Mouse (Mus musculus): Measurements from ENCODE around the gene H2al3. TPM values are rescaled to one million over a fixed set of nuclear protein-coding genes. Genes with fewer than 3 reads are reported as not detected.

The H2al3 gene
- polyA plus RNA-seq (2014; fragmentation: Illumina TruSeq; extraction: RNeasy Lipid Tissue Mini Kit (QIAGEN cat#74804); ENCODE audit: low replicate concordance): not detected

GRCm38 (mm10) chrX:9849403-9849802, at the start of gene H2al3:
Gene H2al3, plus strand, starts transcription at chrX:9849703.

DNA sequence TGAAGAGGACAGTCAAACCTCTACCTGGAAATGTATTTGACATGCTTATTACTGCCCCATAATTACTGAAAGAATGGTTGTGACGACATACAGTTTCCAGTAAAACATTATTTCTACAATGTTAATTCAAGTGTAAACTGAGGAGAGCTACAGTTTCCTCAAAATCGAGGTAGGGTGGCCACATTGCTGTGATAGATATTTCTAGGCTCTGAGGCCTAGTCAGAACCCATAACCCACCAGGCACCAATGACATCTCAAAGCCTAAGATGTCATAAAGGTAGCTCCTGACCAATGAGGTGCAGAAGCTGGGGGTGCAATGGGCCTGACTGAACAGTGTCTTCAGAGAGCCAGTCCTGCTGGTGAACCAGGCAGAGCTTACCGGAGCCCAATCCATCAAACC, 2.9 kb upstream of the H2al3 start, which contains the start of gene Hypm:
Gene Hypm, plus strand, starts transcription at position 301 of the 400 bp plus-strand sequence.

GRCm38 (mm10) chrX:9885322-9885721, 35.8 kb downstream of the H2al3 start, which contains the start of gene Sytl5:
Gene Sytl5, plus strand, starts transcription at chrX:9885622.

Other genes with a start within 250 kb of the H2al3 start
- 183 TPM for gene Dynlt3, start 186.7 kb upstream of the H2al3 start, polyA plus RNA-seq (2014; fragmentation: Illumina TruSeq; extraction: RNeasy Lipid Tissue Mini Kit (QIAGEN cat#74804); ENCODE audit: low replicate concordance)
- not detected for gene Hypm, start 2.8 kb upstream of the H2al3 start, polyA plus RNA-seq (2014; fragmentation: Illumina TruSeq; extraction: RNeasy Lipid Tissue Mini Kit (QIAGEN cat#74804); ENCODE audit: low replicate concordance)
- 1.1 TPM for gene Sytl5, start 35.9 kb downstream of the H2al3 start, polyA plus RNA-seq (2014; fragmentation: Illumina TruSeq; extraction: RNeasy Lipid Tissue Mini Kit (QIAGEN cat#74804); ENCODE audit: low replicate concordance)